Mouse (Mus musculus) cortical plate, adult 2 months (tissue): ENCODE data around the gene Cdc26.

ENCODE experiments used
- CTCF ChIP-seq: fragments of 200-500 bp; IDR thresholded peaks from 2 replicates; pipeline ENCODE4 v1.5.1; 2011; ENCODE audit warnings: mild to moderate bottlenecking, control low read depth, low read length; ENCODE audit not compliant: insufficient read depth; ENCODE audit errors: extremely low read depth
- POLR2A ChIP-seq: fragments of 200-500 bp; IDR thresholded peaks from 2 replicates; pipeline ENCODE4 v1.6.1; 2011; ENCODE audit warnings: mild to moderate bottlenecking, low read length, control low read depth; ENCODE audit not compliant: insufficient read depth; ENCODE audit errors: extremely low read depth

GRCm38 (mm10) chr4:62440544-62440943 is 32.1 kb upstream of the Cdc26 start:
- no peak for TF ChIP-seq POLR2A
- no peak for TF ChIP-seq CTCF
